Mouse (Mus musculus): ENCODE data around the gene Zfp148. TPM values are rescaled to one million over a fixed set of nuclear protein-coding genes. Genes with fewer than 3 reads are reported as not detected.

Gene Zfp148
- polyA plus RNA-seq, 1 experiment from 2014 or later: 48.2 TPM

GRCm38 (mm10) chr16:33344379-33344778 lies 36.3 kb upstream of the Zfp148 start:
- Histone ChIP-seq H3K4me3 (replicated peaks; ENCODE audit: low read length) (no peak overlapping the region), H3K4me1 (ENCODE audit: control insufficient read depth, insufficient read depth, low read length) (peaks cover 8% of the 10 kb centered on the region), H3K27ac (ENCODE audit: low read length) (no peak overlapping the region), H3K36me3 (ENCODE audit: control insufficient read depth, insufficient read depth, low read length) (no peaks in the 10 kb centered on the region), H3K9ac (ENCODE audit: low read length) (0 out of 2 replicates have a peak overlapping the region, but pooled peaks have one; percentile 2), H3K9me3 (replicated peaks; ENCODE audit: control insufficient read depth, low read length) (no peaks in the 10 kb centered on the region), H3K27me3 (ENCODE audit: control insufficient read depth, insufficient read depth, low read length) (no peaks in the 10 kb centered on the region), H3K4me2 (ENCODE audit: low read depth, low read length) (no peak overlapping the region; the same call in 1 of the 2 replicates)
- 59% methylated on average over 9 of the region's 9 CpGs for WGBS
- ATAC-seq (ENCODE audit: insufficient read depth, low FRiP score): no peak

- ATAC-seq (ENCODE audit: insufficient read depth, low FRiP score): no peak
- WGBS: 73% methylated on average over 4 of the region's 4 CpGs
- no peak overlapping the region for H3K27ac ChIP-seq (ENCODE audit: low read length)
- no peak overlapping the region for H3K9ac ChIP-seq (ENCODE audit: low read length)
- no peaks in the 10 kb centered on the region for H3K36me3 ChIP-seq (ENCODE audit: control insufficient read depth, insufficient read depth, low read length)
- H3K4me1 ChIP-seq (ENCODE audit: control insufficient read depth, insufficient read depth, low read length): peaks cover 8% of the 10 kb centered on the region
- no peaks in the 10 kb centered on the region for H3K9me3 ChIP-seq (replicated peaks; ENCODE audit: control insufficient read depth, low read length)
- H3K4me2 ChIP-seq (ENCODE audit: low read depth, low read length): no peak overlapping the region; the same call in 1 of the 2 replicates
- H3K4me3 ChIP-seq (replicated peaks; ENCODE audit: low read length): no peak overlapping the region
- H3K27me3 ChIP-seq (ENCODE audit: control insufficient read depth, insufficient read depth, low read length): no peaks in the 10 kb centered on the region
These were observed 35.8 kb upstream of the Zfp148 start for GRCm38 (mm10) chr16:33344875-33345274.

GRCm38 (mm10) chr16:33346376-33346775 lies 34.3 kb upstream of the Zfp148 start:
- Histone ChIP-seq H3K4me3 (replicated peaks; ENCODE audit: low read length) (no peak overlapping the region), H3K4me2 (ENCODE audit: low read depth, low read length) (no peak overlapping the region), H3K9ac (ENCODE audit: low read length) (no peak overlapping the region), H3K9me3 (replicated peaks; ENCODE audit: control insufficient read depth, low read length) (no peaks in the 10 kb centered on the region), H3K36me3 (ENCODE audit: control insufficient read depth, insufficient read depth, low read length) (no peaks in the 10 kb centered on the region), H3K4me1 (ENCODE audit: control insufficient read depth, insufficient read depth, low read length) (peaks cover 8% of the 10 kb centered on the region), H3K27me3 (ENCODE audit: control insufficient read depth, insufficient read depth, low read length) (no peaks in the 10 kb centered on the region), H3K27ac (ENCODE audit: low read length) (0 out of 2 replicates have a peak overlapping the region, but pooled peaks have one; percentile 9)
- WGBS: 40% methylated on average over 3 of the region's 3 CpGs
- no peak for ATAC-seq (ENCODE audit: insufficient read depth, low FRiP score)

- peaks cover 8% of the 10 kb centered on the region for H3K4me1 ChIP-seq (ENCODE audit: control insufficient read depth, insufficient read depth, low read length)
- H3K9me3 ChIP-seq (replicated peaks; ENCODE audit: control insufficient read depth, low read length): no peaks in the 10 kb centered on the region
- no peaks in the 10 kb centered on the region for H3K27me3 ChIP-seq (ENCODE audit: control insufficient read depth, insufficient read depth, low read length)
- ATAC-seq (ENCODE audit: insufficient read depth, low FRiP score): no peak
- H3K4me2 ChIP-seq (ENCODE audit: low read depth, low read length): no peak overlapping the region
- no peak overlapping the region for H3K4me3 ChIP-seq (replicated peaks; ENCODE audit: low read length)
- H3K9ac ChIP-seq (ENCODE audit: low read length): no peak overlapping the region
- no peak overlapping the region for H3K27ac ChIP-seq (ENCODE audit: low read length)
- WGBS: 51% methylated on average over 5 of the region's 5 CpGs
- H3K36me3 ChIP-seq (ENCODE audit: control insufficient read depth, insufficient read depth, low read length): no peaks in the 10 kb centered on the region
These were observed 33.5 kb upstream of the Zfp148 start for GRCm38 (mm10) chr16:33347134-33347533.

GRCm38 (mm10) chr16:33357805-33358204 lies 22.8 kb upstream of the Zfp148 start:
- H3K27ac ChIP-seq (ENCODE audit: low read length): no peak overlapping the region
- no peaks in the 10 kb centered on the region for H3K36me3 ChIP-seq (ENCODE audit: control insufficient read depth, insufficient read depth, low read length)
- no peaks in the 10 kb centered on the region for H3K27me3 ChIP-seq (ENCODE audit: control insufficient read depth, insufficient read depth, low read length)
- H3K4me1 ChIP-seq (ENCODE audit: control insufficient read depth, insufficient read depth, low read length): no peaks in the 10 kb centered on the region
- 61% methylated on average over 6 of the region's 6 CpGs for WGBS
- H3K9me3 ChIP-seq (replicated peaks; ENCODE audit: control insufficient read depth, low read length): no peaks in the 10 kb centered on the region
- H3K4me3 ChIP-seq (replicated peaks; ENCODE audit: low read length): no peak overlapping the region
- no peak for ATAC-seq (ENCODE audit: insufficient read depth, low FRiP score)
- H3K9ac ChIP-seq (ENCODE audit: low read length): no peak overlapping the region
- H3K4me2 ChIP-seq (ENCODE audit: low read depth, low read length): no peak overlapping the region

GRCm38 (mm10) chr16:33365772-33366171 lies 14.9 kb upstream of the Zfp148 start:
- Histone ChIP-seq H3K36me3 (ENCODE audit: control insufficient read depth, insufficient read depth, low read length) (no peaks in the 10 kb centered on the region), H3K9me3 (replicated peaks; ENCODE audit: control insufficient read depth, low read length) (no peaks in the 10 kb centered on the region), H3K27ac (ENCODE audit: low read length) (no peak overlapping the region), H3K27me3 (ENCODE audit: control insufficient read depth, insufficient read depth, low read length) (no peaks in the 10 kb centered on the region), H3K9ac (ENCODE audit: low read length) (no peak overlapping the region), H3K4me1 (ENCODE audit: control insufficient read depth, insufficient read depth, low read length) (no peaks in the 10 kb centered on the region), H3K4me3 (replicated peaks; ENCODE audit: low read length) (no peak overlapping the region), H3K4me2 (ENCODE audit: low read depth, low read length) (no peak overlapping the region)
- ATAC-seq (ENCODE audit: insufficient read depth, low FRiP score): no peak
- 86% methylated on average over 6 of the region's 6 CpGs for WGBS

GRCm38 (mm10) chr16:33368632-33369031 lies 12.0 kb upstream of the Zfp148 start:
- no peak for ATAC-seq (ENCODE audit: insufficient read depth, low FRiP score)
- no peak overlapping the region for H3K4me2 ChIP-seq (ENCODE audit: low read depth, low read length)
- WGBS: 66% methylated on average over 3 of the region's 3 CpGs
- no peak overlapping the region for H3K9ac ChIP-seq (ENCODE audit: low read length)
- H3K4me1 ChIP-seq (ENCODE audit: control insufficient read depth, insufficient read depth, low read length): no peaks in the 10 kb centered on the region
- H3K4me3 ChIP-seq (replicated peaks; ENCODE audit: low read length): no peak overlapping the region
- H3K36me3 ChIP-seq (ENCODE audit: control insufficient read depth, insufficient read depth, low read length): no peaks in the 10 kb centered on the region
- H3K27ac ChIP-seq (ENCODE audit: low read length): no peak overlapping the region
- no peaks in the 10 kb centered on the region for H3K27me3 ChIP-seq (ENCODE audit: control insufficient read depth, insufficient read depth, low read length)
- no peaks in the 10 kb centered on the region for H3K9me3 ChIP-seq (replicated peaks; ENCODE audit: control insufficient read depth, low read length)

- WGBS: 39% methylated on average over 6 of the region's 6 CpGs
- no peak overlapping the region for H3K4me3 ChIP-seq (replicated peaks; ENCODE audit: low read length)
- H3K4me1 ChIP-seq (ENCODE audit: control insufficient read depth, insufficient read depth, low read length): no peaks in the 10 kb centered on the region
- H3K27ac ChIP-seq (ENCODE audit: low read length): no peak overlapping the region
- no peak overlapping the region for H3K9ac ChIP-seq (ENCODE audit: low read length)
- no peak for ATAC-seq (ENCODE audit: insufficient read depth, low FRiP score)
- no peaks in the 10 kb centered on the region for H3K9me3 ChIP-seq (replicated peaks; ENCODE audit: control insufficient read depth, low read length)
- H3K4me2 ChIP-seq (ENCODE audit: low read depth, low read length): no peak overlapping the region
- H3K36me3 ChIP-seq (ENCODE audit: control insufficient read depth, insufficient read depth, low read length): no peaks in the 10 kb centered on the region
- no peaks in the 10 kb centered on the region for H3K27me3 ChIP-seq (ENCODE audit: control insufficient read depth, insufficient read depth, low read length)
These were observed 9.8 kb upstream of the Zfp148 start for GRCm38 (mm10) chr16:33370836-33371235.

- Histone ChIP-seq H3K9me3 (replicated peaks; ENCODE audit: control insufficient read depth, low read length) (no peaks in the 10 kb centered on the region), H3K36me3 (ENCODE audit: control insufficient read depth, insufficient read depth, low read length) (no peaks in the 10 kb centered on the region), H3K27me3 (ENCODE audit: control insufficient read depth, insufficient read depth, low read length) (no peaks in the 10 kb centered on the region), H3K9ac (ENCODE audit: low read length) (no peak overlapping the region), H3K4me2 (ENCODE audit: low read depth, low read length) (no peak overlapping the region), H3K4me3 (replicated peaks; ENCODE audit: low read length) (no peak overlapping the region), H3K4me1 (ENCODE audit: control insufficient read depth, insufficient read depth, low read length) (no peaks in the 10 kb centered on the region), H3K27ac (ENCODE audit: low read length) (no peak overlapping the region)
- 48% methylated on average over 5 of the region's 5 CpGs for WGBS
- no peak for ATAC-seq (ENCODE audit: insufficient read depth, low FRiP score)
These were observed 8.0 kb upstream of the Zfp148 start for GRCm38 (mm10) chr16:33372611-33373010.

GRCm38 (mm10) chr16:33373326-33373725 lies 7.3 kb upstream of the Zfp148 start:
- Histone ChIP-seq H3K27ac (ENCODE audit: low read length) (no peak overlapping the region), H3K27me3 (ENCODE audit: control insufficient read depth, insufficient read depth, low read length) (no peaks in the 10 kb centered on the region), H3K4me1 (ENCODE audit: control insufficient read depth, insufficient read depth, low read length) (no peaks in the 10 kb centered on the region), H3K4me3 (replicated peaks; ENCODE audit: low read length) (no peak overlapping the region), H3K4me2 (ENCODE audit: low read depth, low read length) (no peak overlapping the region), H3K9ac (ENCODE audit: low read length) (no peak overlapping the region), H3K9me3 (replicated peaks; ENCODE audit: control insufficient read depth, low read length) (no peaks in the 10 kb centered on the region), H3K36me3 (ENCODE audit: control insufficient read depth, insufficient read depth, low read length) (no peaks in the 10 kb centered on the region)
- WGBS: 91% methylated on average over 2 of the region's 2 CpGs
- no peak for ATAC-seq (ENCODE audit: insufficient read depth, low FRiP score)
